Mouse (Mus musculus) left cerebral cortex, adult 6 months (tissue): ENCODE results near the gene Fgf2. TPM values are rescaled to one million over a fixed set of nuclear protein-coding genes. Genes with fewer than 3 reads are reported as not detected.

Experiments
- long read RNA-seq, 2 experiments: library from polyadenylated mRNA; unstranded; transcript quantifications; one replicate each; pipeline ENCODE4 v2.0.0; 2019 to 2020
- polyA plus RNA-seq: library from polyadenylated mRNA; unstranded; fragments of <200 nt; fragmentation: Nextera tagmentation; gene quantifications from 2 replicates; pipeline ENCODE4 v1.2.3, GENCODE M21; 2021

Gene Fgf2
- polyA plus RNA-seq, result 0.43 and 0.61 TPM in 2 replicates
- long read RNA-seq, experiment 1, partial matches to known transcripts, result 0 of 3 reads
- long read RNA-seq, experiment 1, other reads (novel, unspliced or antisense), result 3 of 3 reads
- long read RNA-seq, experiment 2, result 0 reads

DNA sequence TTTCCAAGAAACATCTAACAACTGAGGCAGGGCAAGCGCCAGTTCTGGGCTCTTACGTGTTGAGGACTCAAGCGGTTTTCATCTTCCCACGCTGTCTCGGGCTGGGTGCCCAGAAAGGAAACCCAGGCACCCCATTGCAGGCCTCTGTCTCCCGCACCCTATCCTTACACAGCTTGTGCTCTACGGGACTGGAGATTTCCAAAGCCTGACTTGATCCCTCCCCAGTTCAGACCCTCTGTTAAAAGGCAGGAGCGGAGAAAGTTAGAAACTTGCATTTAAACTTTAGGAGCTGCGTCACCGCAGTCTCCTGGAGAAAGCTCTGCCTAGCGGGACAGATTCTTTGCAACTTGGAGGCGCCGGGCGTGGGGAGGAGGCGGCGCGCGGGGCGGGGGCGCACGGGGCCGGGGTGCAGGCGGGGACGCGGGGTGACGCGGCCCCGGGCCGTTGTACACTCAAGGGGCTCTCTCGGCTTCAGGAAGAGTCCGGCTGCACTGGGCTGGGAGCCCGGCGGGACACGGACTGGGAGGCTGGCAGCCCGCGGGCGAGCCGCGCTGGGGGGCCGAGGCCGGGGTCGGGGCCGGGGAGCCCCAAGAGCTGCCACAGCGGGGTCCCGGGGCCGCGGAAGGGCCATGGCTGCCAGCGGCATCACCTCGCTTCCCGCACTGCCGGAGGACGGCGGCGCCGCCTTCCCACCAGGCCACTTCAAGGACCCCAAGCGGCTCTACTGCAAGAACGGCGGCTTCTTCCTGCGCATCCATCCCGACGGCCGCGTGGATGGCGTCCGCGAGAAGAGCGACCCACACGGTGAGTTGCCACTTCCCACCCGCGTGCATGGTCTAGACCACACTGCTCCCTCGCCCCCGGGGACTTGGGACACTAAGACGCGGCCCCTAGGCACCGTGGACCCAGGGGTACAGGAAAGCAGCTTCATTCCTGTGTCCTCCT, at the start of gene Fgf2:
TSS of gene Fgf2 (plus strand) at position 126 of the 945 bp plus-strand sequence.

DNA sequence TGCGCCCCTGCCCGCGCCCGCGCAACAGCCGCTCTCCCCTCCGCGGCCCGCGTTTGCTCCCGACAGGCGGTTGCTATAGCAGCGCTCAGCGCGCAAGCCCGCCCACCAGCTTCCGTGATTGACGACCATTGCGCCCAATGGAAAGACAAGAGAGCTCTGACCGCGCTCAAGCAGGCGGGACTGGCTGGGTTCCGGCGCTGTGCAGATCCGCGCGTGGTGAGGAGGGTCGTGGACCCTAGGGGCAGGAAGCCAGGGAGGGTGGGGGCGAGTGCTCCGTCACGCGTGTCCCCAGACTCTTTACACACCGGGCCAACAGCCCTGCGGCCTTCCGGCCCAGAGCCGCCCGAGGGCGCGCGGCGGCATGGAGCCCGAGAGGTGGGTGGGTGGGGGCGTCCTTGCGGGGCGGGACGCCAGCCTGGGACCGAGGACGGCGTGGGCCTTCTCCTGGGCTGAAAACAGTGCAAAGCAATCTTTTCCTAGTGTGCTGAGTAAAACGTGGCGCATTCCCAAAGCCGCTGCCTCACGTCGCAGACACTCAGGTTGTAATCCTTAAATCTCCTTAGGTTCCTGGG, 35.7 kb upstream of the Fgf2 start, which contains the start of the genes Bbs12 and Cetn4:
TSS of gene Bbs12 (plus strand) at position 185 of the 572 bp plus-strand sequence.
TSS of gene Cetn4 (minus strand) at position 339 of the 572 bp plus-strand sequence.

GRCm38 (mm10) chr3:37419458-37419991, 71.4 kb downstream of the Fgf2 start, which contains the start of gene Spata5:
Spata5 (plus strand) TSS chr3:37419896.

GRCm38 (mm10) chr3:37420072-37420471, 71.9 kb downstream of the Fgf2 start, which contains the start of gene Nudt6:
Nudt6 (minus strand) TSS chr3:37420211.

Other genes with a start within 250 kb of the Fgf2 start
- gene Il2, start 222.4 kb upstream of the Fgf2 start, polyA plus RNA-seq, result 1.1 and 1.2 TPM in 2 replicates
- gene Il21, start 115.7 kb upstream of the Fgf2 start, polyA plus RNA-seq, result not detected in 2 replicates
- 1.9 and 2.3 TPM in 2 replicates for gene Bbs12, start 35.8 kb upstream of the Fgf2 start, polyA plus RNA-seq
- gene Cetn4, start 35.6 kb upstream of the Fgf2 start, polyA plus RNA-seq, result 13.5 TPM in 2 replicates
- 8.6 and 11.6 TPM in 2 replicates for gene Spata5, start 71.5 kb downstream of the Fgf2 start, polyA plus RNA-seq
- gene Nudt6, start 71.9 kb downstream of the Fgf2 start, polyA plus RNA-seq, result 7.6 and 8.9 TPM in 2 replicates